Mouse (Mus musculus): ENCODE results near the gene Clip2.
A peak's percentile ranks its signal among the peaks of the same experiment; 100 is the strongest.

Clip2 gene

DNA sequence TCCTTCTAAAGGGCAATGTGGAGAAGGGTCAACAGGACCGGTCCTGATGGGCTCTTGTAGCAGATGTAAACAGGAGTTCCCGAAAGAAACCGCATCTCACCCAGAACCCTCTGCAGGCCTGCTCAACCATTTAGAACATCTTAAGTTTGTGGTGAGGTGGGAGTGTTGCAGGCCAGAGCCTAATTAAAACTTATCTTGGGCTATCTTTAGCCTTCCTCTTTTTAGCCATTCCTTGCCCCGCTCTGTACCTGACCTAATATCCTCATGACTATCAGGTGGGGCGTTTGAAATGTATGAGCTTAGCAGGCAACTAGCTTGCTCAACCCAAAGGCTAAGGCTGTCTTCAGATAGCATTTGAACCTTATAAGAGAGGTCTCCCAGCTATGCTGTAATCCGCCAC lies 13.5 kb upstream of the Clip2 start:
- DNase-seq (ENCODE audit: low spot score in 2 of 2), result no peak

DNA sequence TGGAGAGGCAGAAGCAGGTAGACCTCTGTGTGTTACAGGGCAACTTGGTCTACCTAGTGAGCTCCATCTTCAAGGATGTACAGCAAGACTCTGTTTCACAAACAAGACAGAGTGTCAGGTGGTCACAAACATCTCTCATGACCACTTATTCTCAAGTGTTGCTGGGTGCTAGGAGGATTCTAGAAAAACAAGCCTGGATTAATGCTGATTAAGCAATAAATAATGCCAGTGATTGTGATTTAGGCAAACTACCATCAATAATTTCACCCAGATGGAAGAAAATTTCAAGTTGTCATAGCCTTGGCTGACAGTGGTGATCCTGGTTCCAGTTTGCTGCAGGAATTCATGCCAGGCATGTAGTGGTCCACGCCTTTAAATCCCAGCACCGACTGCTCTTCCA lies 12.0 kb upstream of the Clip2 start:
- DNase-seq (ENCODE audit: low spot score in 2 of 2), result no peak

DNA sequence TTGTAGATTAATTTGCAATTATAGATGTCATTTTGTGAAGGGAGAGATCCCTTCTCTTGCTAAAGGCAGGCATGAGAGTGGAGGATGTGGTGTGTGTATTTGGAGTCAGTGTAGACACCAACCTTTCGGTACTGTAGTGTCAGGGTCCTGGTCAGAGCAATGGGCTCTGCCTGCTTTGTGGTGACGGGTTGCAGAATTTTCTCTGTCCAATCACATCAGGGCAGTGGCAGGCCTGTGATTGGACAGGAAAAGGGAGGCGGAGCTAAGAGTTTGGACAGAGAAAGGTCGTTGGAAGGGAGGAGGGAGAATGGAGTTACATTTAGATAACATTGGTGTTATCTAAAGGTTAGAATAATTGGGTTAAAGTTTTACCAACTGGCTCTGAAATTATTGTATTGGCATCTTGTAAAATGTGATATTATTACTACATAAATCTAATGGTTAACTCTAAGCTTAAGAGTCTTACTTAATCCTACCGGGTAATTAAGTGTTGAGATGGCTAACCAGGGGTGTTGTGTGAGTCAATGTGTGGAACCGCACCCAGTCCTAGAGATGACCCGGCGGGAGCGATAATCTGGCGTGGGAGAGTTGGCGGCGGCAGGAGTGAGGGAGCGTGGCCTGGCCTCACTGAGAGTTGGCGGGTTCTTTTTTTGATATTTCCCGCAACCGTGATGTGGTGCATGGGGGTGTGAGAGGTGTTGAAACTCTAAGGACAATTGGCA lies 8.4 kb upstream of the Clip2 start:
- no peak for DNase-seq (ENCODE audit: low spot score in 2 of 2)

- DNase-seq (ENCODE audit: low spot score in 2 of 2), result no peak
These were observed 7.8 kb upstream of the Clip2 start, which contains the start of gene Syna for GRCm38 (mm10) chr5:134560071-134560449. TSS of gene Syna (minus strand) at chr5:134560171.

GRCm38 (mm10) chr5:134555463-134556164 lies 3.4 kb upstream of the Clip2 start:
- peak; percentile 16 to 28 for DNase-seq (ENCODE audit: low spot score in 2 of 2)

- no peak for DNase-seq (ENCODE audit: low spot score in 2 of 2)
These were observed 1.8 kb upstream of the Clip2 start for GRCm38 (mm10) chr5:134553951-134554546.

DNA sequence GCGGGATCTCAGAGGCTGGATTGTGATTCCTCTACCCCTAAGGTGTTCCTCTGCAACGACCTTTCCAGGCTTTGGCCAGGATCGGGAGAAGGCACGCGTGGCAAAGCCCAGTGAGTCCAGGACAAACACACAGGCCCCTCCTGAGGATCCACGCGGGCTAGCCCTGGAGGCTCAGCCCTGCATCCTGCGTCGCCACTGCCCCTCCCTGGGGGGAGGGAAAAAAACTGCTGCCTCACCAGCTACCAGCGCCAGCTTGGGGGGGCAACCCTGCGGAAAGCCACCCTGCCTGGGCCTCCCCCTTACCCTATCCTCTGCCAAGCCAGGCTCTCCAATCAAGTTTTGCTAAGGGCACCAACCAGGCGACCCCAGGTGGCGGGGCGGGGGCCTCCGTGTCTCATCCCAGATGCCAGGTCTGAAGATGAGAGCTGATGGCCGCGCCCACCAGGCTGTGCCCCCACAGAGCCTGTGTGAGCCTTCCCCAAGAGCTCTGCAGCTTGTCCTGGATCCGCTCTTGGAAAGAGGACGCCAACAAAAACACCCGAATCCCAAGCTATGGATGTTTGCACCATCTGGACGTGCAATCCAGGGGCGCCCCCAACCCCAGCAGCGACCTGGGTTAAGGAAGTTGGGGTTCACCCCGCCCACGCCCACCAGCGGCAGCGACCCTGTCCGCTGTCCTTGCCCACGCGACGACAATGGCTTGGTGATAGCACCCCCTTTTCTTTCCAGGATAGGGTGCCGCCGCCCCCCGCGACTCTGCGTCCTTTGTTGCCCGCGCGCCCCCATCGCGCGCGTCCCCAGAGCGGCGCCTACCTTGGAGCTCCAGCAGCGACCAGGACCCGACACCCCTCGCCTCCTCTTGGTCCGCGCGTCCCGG lies 763 bp downstream of the Clip2 start:
- peak; percentile 51 to 53 for DNase-seq (ENCODE audit: low spot score in 2 of 2)

- no peak for DNase-seq (ENCODE audit: low spot score in 2 of 2)
These were observed 1.4 kb downstream of the Clip2 start for GRCm38 (mm10) chr5:134550836-134551232.

- DNase-seq (ENCODE audit: low spot score in 2 of 2), result no peak
These were observed 2.5 kb downstream of the Clip2 start for GRCm38 (mm10) chr5:134549640-134550168.

GRCm38 (mm10) chr5:134548306-134548705 lies 3.9 kb downstream of the Clip2 start:
- no peak for DNase-seq (ENCODE audit: low spot score in 2 of 2)

GRCm38 (mm10) chr5:134546790-134547189 lies 5.4 kb downstream of the Clip2 start:
- no peak for DNase-seq (ENCODE audit: low spot score in 2 of 2)

GRCm38 (mm10) chr5:134545242-134545629 lies 7.0 kb downstream of the Clip2 start:
- DNase-seq (ENCODE audit: low spot score in 2 of 2), result no peak

DNA sequence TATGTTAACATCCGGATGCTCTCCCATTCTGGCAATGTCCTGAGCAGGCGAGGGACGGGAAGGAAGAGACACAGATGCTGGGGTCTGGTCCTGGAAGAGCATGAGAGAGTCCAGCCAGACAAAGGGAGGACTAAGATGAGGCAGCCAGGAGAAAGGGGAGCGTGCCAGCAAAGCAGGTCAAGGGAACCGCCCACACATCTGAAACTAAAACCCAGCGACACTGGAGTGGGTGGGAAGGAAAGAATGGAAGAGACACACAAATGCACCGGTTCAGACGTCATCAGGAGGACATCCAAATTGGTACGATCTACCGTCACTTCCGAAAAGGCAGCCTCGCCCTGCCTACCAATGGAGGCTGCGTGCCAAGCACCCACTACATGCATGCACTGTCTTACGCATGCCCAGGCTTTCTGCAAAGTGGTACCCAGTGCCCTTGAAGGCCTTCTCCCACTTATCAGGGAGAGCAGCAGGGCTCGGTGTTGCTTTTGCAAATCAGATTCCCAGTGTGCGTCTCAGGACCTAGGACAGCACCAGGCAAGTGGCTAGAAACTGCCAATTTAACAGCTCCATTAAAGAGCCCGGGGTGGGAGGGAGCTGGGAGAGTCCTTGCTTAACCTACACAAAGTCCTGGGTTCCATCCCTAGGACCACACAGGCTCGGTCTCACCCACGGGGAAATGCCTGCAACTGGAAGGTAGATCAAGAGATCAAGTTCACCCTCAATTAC lies 7.6 kb downstream of the Clip2 start:
- DNase-seq (ENCODE audit: low spot score in 2 of 2), result no peak

GRCm38 (mm10) chr5:134541640-134542039 lies 10.6 kb downstream of the Clip2 start:
- DNase-seq (ENCODE audit: low spot score in 2 of 2), result no peak

- DNase-seq (ENCODE audit: low spot score in 2 of 2), result no peak
These were observed 11.4 kb downstream of the Clip2 start for GRCm38 (mm10) chr5:134540881-134541280.

DNA sequence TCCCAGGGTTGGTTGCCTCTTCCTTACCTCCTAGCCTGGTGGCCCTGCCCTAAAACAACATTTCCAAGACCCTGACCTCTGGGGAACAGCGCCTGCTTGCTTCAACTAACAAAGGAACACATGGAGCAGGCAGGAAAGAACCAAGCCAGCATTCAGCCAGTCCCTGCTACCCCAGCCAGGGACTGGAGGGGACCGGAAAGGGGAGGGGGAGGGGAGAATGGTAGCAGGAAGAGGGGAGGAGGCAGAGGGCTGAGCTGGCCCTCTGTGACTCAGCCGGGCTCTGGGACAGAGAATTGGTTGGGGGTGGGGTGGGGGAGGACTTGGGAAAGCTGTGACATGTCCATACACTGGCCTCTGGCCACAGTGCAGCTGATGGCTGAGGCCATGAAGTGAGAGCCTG lies 12.3 kb downstream of the Clip2 start:
- peak; percentile 56 to 73 for DNase-seq (ENCODE audit: low spot score in 2 of 2)

DNA sequence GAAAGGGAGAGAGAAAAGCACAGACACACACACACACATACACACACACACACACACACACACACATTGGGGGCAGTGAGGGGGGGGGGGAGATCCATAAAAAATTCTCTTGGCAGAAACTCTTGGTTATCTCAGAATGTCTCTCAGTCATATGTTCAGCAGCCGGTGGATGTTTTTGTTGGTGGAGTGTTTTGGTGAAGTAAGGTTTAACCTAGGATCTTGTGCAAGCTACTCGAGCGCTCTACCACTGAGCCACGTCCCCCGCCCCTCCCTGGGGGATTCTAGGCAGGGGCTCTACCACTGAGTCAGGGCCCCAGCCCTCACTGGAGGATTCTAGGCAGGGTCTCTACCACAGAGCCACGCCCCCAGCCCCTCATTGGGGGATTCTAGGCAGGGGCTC lies 16.2 kb downstream of the Clip2 start:
- no peak for DNase-seq (ENCODE audit: low spot score in 2 of 2)

DNA sequence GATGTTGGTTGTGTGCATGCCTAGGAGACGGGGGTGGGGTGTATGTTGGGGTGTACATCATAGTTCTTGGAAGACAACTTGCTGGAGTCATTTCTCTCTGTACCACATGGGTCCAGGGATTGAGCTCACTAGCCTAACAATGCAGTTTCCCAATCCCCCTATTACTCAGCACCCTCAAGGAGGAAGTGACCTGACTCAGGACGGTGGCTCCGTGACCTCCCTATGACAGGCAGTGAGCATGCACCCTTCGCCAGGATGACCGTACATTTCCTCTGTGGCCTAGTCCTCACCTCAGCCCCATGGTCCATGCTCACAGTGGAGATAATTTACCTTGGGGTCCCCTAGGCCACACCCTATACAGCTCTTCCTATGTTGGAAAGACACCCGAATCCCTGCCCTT lies 19.8 kb downstream of the Clip2 start:
- no peak for DNase-seq (ENCODE audit: low spot score in 2 of 2)

DNA sequence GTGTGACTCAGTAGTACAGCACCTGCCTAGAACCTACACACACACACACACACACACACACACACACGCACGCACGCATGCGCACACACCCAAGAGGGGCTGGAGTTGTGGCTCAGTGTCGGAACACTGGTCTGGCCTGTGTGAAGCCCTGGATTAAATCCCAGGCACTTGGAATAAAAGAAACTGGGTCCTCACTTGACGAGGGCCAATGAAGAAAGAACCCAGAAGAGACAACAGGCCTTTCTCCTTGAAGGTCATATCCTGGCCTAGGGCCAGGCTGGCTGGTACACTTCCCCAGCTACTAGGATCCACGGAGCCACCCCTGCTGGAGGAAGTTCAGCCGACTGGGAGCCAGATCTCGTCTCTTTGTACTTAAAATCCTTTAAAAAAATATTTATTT lies 20.6 kb downstream of the Clip2 start:
- no peak for DNase-seq (ENCODE audit: low spot score in 2 of 2)

DNA sequence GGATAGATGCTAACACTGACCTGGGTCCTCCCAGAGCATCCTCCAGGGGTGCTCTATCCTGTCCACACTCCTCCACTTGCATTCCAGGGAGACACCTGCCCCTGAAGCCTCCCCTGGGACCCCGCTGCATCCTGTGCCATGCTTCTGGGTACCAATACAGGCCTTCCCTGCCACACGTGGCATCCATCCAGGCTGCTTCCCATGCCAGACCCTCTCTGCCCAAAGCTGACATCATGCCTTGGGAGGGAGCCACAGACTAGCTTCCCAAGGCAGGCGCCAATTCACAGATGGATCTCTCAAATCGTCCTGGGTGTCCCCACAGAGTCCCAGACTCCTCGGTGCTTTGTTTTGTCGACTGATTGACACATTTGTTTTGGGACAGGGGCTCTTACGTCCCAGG lies 21.4 kb downstream of the Clip2 start:
- no peak for DNase-seq (ENCODE audit: low spot score in 2 of 2)

DNA sequence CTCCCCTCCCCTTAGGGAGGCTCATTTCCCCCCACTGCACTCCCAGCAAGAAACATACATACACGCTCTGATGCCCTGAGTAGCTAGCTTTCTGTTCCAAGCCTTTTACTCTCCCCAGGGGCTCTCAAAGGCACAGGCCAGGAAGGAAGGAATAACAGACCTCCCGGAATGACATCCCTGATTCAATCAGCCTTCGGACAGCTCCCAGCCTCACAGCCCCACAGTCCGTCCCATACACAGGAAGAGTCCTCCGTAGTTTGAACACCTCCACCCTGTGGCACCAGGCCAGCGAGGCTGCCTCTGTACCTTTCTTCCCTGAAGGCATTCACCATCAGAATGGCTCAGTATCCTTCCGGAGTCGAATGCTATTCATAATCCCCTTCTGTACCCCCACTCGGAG lies 23.7 kb downstream of the Clip2 start:
- DNase-seq (ENCODE audit: low spot score in 2 of 2), result no peak
